Mouse (Mus musculus) testis, adult 2 months (tissue): ENCODE results near the gene Pdx1. TPM values are rescaled to one million over a fixed set of nuclear protein-coding genes. Genes with fewer than 3 reads are reported as not detected.
A peak's percentile ranks its signal among the peaks of the same experiment; 100 is the strongest.

Source experiments
- H3K27ac ChIP-seq: fragments of 200-500 bp; 2 replicates; pipeline ENCODE4 v1.5.1; 2012; ENCODE audit warnings: low read depth, low read length; ENCODE audit not compliant: control insufficient read depth, insufficient read depth
- H3K27me3 ChIP-seq: fragments of 200-500 bp; 2 replicates; pipeline ENCODE4 v1.6.1; 2012; ENCODE audit warnings: mild to moderate bottlenecking, low read length, moderate library complexity; ENCODE audit not compliant: control insufficient read depth, insufficient read depth
- H3K36me3 ChIP-seq: fragments of 200-500 bp; 2 replicates; pipeline ENCODE4 v1.6.1; 2012; ENCODE audit warnings: mild to moderate bottlenecking, low read length; ENCODE audit not compliant: control insufficient read depth, insufficient read depth
- H3K4me1 ChIP-seq: fragments of 200-500 bp; 2 replicates; pipeline ENCODE4 v1.6.1; 2012; ENCODE audit warnings: low read length; ENCODE audit not compliant: control insufficient read depth, insufficient read depth
- H3K4me3 ChIP-seq: fragments of 200-500 bp; 2 replicates; pipeline ENCODE4 v1.5.1; 2012; ENCODE audit warnings: low read depth, mild to moderate bottlenecking, low read length, moderate library complexity, mixed read lengths; ENCODE audit not compliant: control insufficient read depth
- CTCF ChIP-seq: fragments of 200-500 bp; IDR thresholded peaks from 2 replicates; pipeline ENCODE4 v1.5.1; 2012; ENCODE audit warnings: low read depth, mild to moderate bottlenecking, inconsistent platforms, low read length, moderate library complexity; ENCODE audit not compliant: control insufficient read depth, insufficient read depth, insufficient replicate concordance
- POLR2A ChIP-seq: fragments of 200-500 bp; IDR thresholded peaks from 2 replicates; pipeline ENCODE4 v1.6.1; 2012; ENCODE audit warnings: low read depth, mild to moderate bottlenecking, inconsistent platforms, low read length, moderate library complexity; ENCODE audit not compliant: control insufficient read depth
- polyA plus RNA-seq: library from polyadenylated mRNA; depleted of rRNA; stranded (reverse); fragments of >200 nt; gene quantifications from 2 replicates; pipeline ENCODE4 v1.2.3, GENCODE M21; 2012

The Pdx1 gene
- polyA plus RNA-seq, 1 experiment = not detected

GRCm38 (mm10) chr5:147274174-147275141 is 4.7 kb downstream of the Pdx1 start:
- no peak for TF ChIP-seq POLR2A
- Histone ChIP-seq H3K27ac (no peak overlapping the region), H3K4me3 (no peak overlapping the region; the same call in 1 of the 2 replicates), H3K27me3 (peaks cover 8% of the 10 kb centered on the region), H3K4me1 (peaks cover 4% of the 10 kb centered on the region), H3K36me3 (no peaks in the 10 kb centered on the region)

GRCm38 (mm10) chr5:147275761-147276160 is 6.0 kb downstream of the Pdx1 start:
- H3K36me3 ChIP-seq = no peaks in the 10 kb centered on the region
- H3K27me3 ChIP-seq = peaks cover 4% of the 10 kb centered on the region
- no peak overlapping the region for H3K4me3 ChIP-seq
- H3K27ac ChIP-seq = no peak overlapping the region
- TF ChIP-seq POLR2A = no peak
- no peak for TF ChIP-seq CTCF
- peaks cover 4% of the 10 kb centered on the region for H3K4me1 ChIP-seq

- Histone ChIP-seq H3K27me3 (peaks cover 4% of the 10 kb centered on the region), H3K36me3 (no peaks in the 10 kb centered on the region), H3K27ac (no peak overlapping the region), H3K4me3 (no peak overlapping the region), H3K4me1 (peaks cover 4% of the 10 kb centered on the region)
- TF ChIP-seq POLR2A (no peak), CTCF (no peak)
These were observed 7.2 kb downstream of the Pdx1 start for GRCm38 (mm10) chr5:147276701-147277546.

GRCm38 (mm10) chr5:147277547-147277925 is 7.8 kb downstream of the Pdx1 start:
- peaks cover 4% of the 10 kb centered on the region for H3K4me1 ChIP-seq
- H3K4me3 ChIP-seq = no peak overlapping the region
- H3K27ac ChIP-seq = no peak overlapping the region
- no peaks in the 10 kb centered on the region for H3K36me3 ChIP-seq
- peaks cover 4% of the 10 kb centered on the region for H3K27me3 ChIP-seq
- TF ChIP-seq POLR2A (no peak), CTCF (no peak)

- no peaks in the 10 kb centered on the region for H3K27me3 ChIP-seq
- H3K27ac ChIP-seq = no peak overlapping the region
- no peak overlapping the region for H3K4me3 ChIP-seq
- TF ChIP-seq CTCF (peak; percentile 45; the same call in 1 of the 2 replicates), POLR2A (no peak)
- H3K36me3 ChIP-seq = no peaks in the 10 kb centered on the region
- H3K4me1 ChIP-seq = no peaks in the 10 kb centered on the region
These were observed 14.6 kb downstream of the Pdx1 start for GRCm38 (mm10) chr5:147284365-147284764.

- H3K27ac ChIP-seq = no peak overlapping the region
- no peaks in the 10 kb centered on the region for H3K27me3 ChIP-seq
- peaks cover 8% of the 10 kb centered on the region; the same call in 1 of the 2 replicates for H3K4me1 ChIP-seq
- no peaks in the 10 kb centered on the region for H3K36me3 ChIP-seq
- H3K4me3 ChIP-seq = no peak overlapping the region
- TF ChIP-seq CTCF = no peak
- no peak for TF ChIP-seq POLR2A
These were observed 22.2 kb downstream of the Pdx1 start for GRCm38 (mm10) chr5:147291764-147292505.
